25 mouse cellular contexts compared by ENCODE assay signal in genomic region chr13:116781616-116782015, GRCm38 (mm10).
"Had no signal": no experiment of that assay in that cellular context is flagged by ENCODE, and none has a peak within 500 bp of the region (broad histone marks: within the 10 kb centered on the region; RNA-seq: fewer than 3 reads in every experiment).

No protein-coding gene starts in this region.

- H3K36me3 ChIP-seq: heart, embryonic 10.5 days; heart, embryonic 12.5 days; hindbrain, embryonic 10.5 days; hindbrain, embryonic 12.5 days; kidney, embryonic 15.5 days; limb, embryonic 13.5 days; limb, embryonic 15.5 days; liver, embryonic 12.5 days had no signal

- H3K4me1 ChIP-seq: heart, embryonic 10.5 days; heart, embryonic 12.5 days; hindbrain, embryonic 10.5 days; hindbrain, embryonic 12.5 days; kidney, embryonic 15.5 days; limb, embryonic 13.5 days; limb, embryonic 15.5 days; liver, embryonic 12.5 days had no signal

- H3K4me3 ChIP-seq: heart, embryonic 10.5 days; heart, embryonic 12.5 days; hindbrain, embryonic 10.5 days; hindbrain, embryonic 12.5 days; kidney, embryonic 15.5 days; limb, embryonic 13.5 days; limb, embryonic 15.5 days; liver, embryonic 12.5 days had no signal

- H3K27me3 ChIP-seq: heart, embryonic 12.5 days; hindbrain, embryonic 12.5 days; kidney, embryonic 15.5 days; limb, embryonic 13.5 days; limb, embryonic 15.5 days; liver, embryonic 12.5 days had no signal

- H3K9ac ChIP-seq: heart, embryonic 12.5 days; hindbrain, embryonic 12.5 days; hindbrain, embryonic 14.5 days; kidney, embryonic 15.5 days; limb, embryonic 13.5 days; limb, embryonic 15.5 days; liver, embryonic 12.5 days; liver, embryonic 14.5 days had no signal

- H3K4me2 ChIP-seq: heart, embryonic 12.5 days; hindbrain, embryonic 12.5 days; hindbrain, embryonic 14.5 days; kidney, embryonic 15.5 days; limb, embryonic 13.5 days; limb, embryonic 15.5 days; liver, embryonic 12.5 days had no signal

- ATAC-seq: hindbrain, embryonic 16.5 days; inflammation-experienced regulatory T-cells, adult 6 months; liver, embryonic 12.5 days had no signal

- H3K9me3 ChIP-seq: heart, embryonic 10.5 days; heart, embryonic 12.5 days; hindbrain, embryonic 10.5 days; hindbrain, embryonic 12.5 days; kidney, embryonic 15.5 days; limb, embryonic 13.5 days; limb, embryonic 15.5 days; liver, embryonic 12.5 days had no signal

- DNase-seq: gastrocnemius, postnatal 14 days; gastrocnemius, postnatal 36 days; heart, adult 18-20 months; heart, postnatal 10 days; heart, postnatal 4 days; kidney, adult 11 months; kidney, adult 8-10 months; kidney, postnatal 10 days; kidney, postnatal 36 days; layer of hippocampus, adult 9-11 months; layer of hippocampus, postnatal 36 days; left cerebral cortex, postnatal 4 days; lung, adult 18-20 months had no signal

- H3K27ac ChIP-seq: heart, embryonic 10.5 days; hindbrain, embryonic 10.5 days; hindbrain, embryonic 12.5 days; hindbrain, embryonic 14.5 days; kidney, embryonic 15.5 days; limb, embryonic 13.5 days; limb, embryonic 15.5 days; liver, embryonic 12.5 days; liver, embryonic 14.5 days had no signal
